Mouse (Mus musculus) brain, embryonic 14.5 days (tissue): ENCODE measurements around the gene Tmed11.

Source experiments
- CTCF ChIP-seq: fragments of 200-500 bp; IDR thresholded peaks from 2 replicates; pipeline ENCODE4 v1.5.1; 2012; ENCODE audit warnings: inconsistent platforms, mild to moderate bottlenecking, moderate library complexity, borderline replicate concordance; ENCODE audit not compliant: insufficient read depth, insufficient read length; ENCODE audit errors: extremely low read depth
- POLR2A ChIP-seq: fragments of 200-500 bp; IDR thresholded peaks from 2 replicates; pipeline ENCODE4 v1.6.1; 2012; ENCODE audit warnings: mild to moderate bottlenecking, inconsistent platforms, borderline replicate concordance; ENCODE audit not compliant: poor library complexity, insufficient read depth, insufficient read length, severe bottlenecking; ENCODE audit errors: extremely low read depth

GRCm38 (mm10) chr5:108760002-108760401 is 35.2 kb downstream of the Tmed11 start:
- no peak for TF ChIP-seq CTCF
- TF ChIP-seq POLR2A = no peak
